Mouse (Mus musculus) gastrocnemius, postnatal 10 days (tissue): ENCODE measurements around the gene Ss18l1. TPM values are rescaled to one million over a fixed set of nuclear protein-coding genes. Genes with fewer than 3 reads are reported as not detected.

Source experiments
- DNase-seq: peaks from one replicate; pipeline ENCODE4 v3.0.0; 2021; ENCODE audit warnings: mixed read lengths
- total RNA-seq, 2 experiments: library from RNA; stranded (reverse); gene quantifications; 2 replicates each; pipeline ENCODE4 v1.2.3; 2021

The Ss18l1 gene
- total RNA-seq, 2 experiments from 2014 or later: 2.8 to 3.6 TPM

- peak; percentile 99 for DNase-seq
Measured at GRCm38 (mm10) chr2:180118661-180119438, 76.5 kb downstream of the Ss18l1 start, which contains the start of gene Osbpl2. Gene Osbpl2, plus strand, starts transcription at chr2:180119306.

Other genes starting within 250 kb of the Ss18l1 start
- 10 to 100 TPM in 1 of 2 experiments, 1 to 10 TPM in 1; 9.9 to 13.3 TPM for gene Taf4, start 65.9 kb upstream of the Ss18l1 start, total RNA-seq
- gene Lsm14b, start 17.5 kb upstream of the Ss18l1 start, total RNA-seq: 10 to 100 TPM; 44.1 to 46.2 TPM
- gene Psma7, start 76 bp upstream of the Ss18l1 start, total RNA-seq: 100 to 1,000 TPM; 169 to 170 TPM
- gene Mtg2, start 28.1 kb downstream of the Ss18l1 start, total RNA-seq: 10 to 100 TPM; 10.4 to 12.1 TPM
- under 1 TPM; 0.29 to 0.42 TPM for gene Hrh3, start 62.0 kb downstream of the Ss18l1 start, total RNA-seq
- 10 to 100 TPM; 18.1 to 21.5 TPM for gene Osbpl2, start 76.8 kb downstream of the Ss18l1 start, total RNA-seq
- 100 to 1,000 TPM in 1 of 2 experiments, 10 to 100 TPM in 1; 97.8 to 108 TPM for gene Adrm1, start 129.0 kb downstream of the Ss18l1 start, total RNA-seq
- 10 to 100 TPM; 22.5 to 25.9 TPM for gene Lama5, start 183.3 kb downstream of the Ss18l1 start, total RNA-seq
- gene Rps21, start 214.9 kb downstream of the Ss18l1 start, total RNA-seq: 100 to 1,000 TPM; 545 to 616 TPM
- 10 to 100 TPM in 1 of 2 experiments, 1 to 10 TPM in 1; 9.3 to 10.3 TPM for gene Cables2, start 231.0 kb downstream of the Ss18l1 start, total RNA-seq
- gene Rbbp8nl, start 247.4 kb downstream of the Ss18l1 start, total RNA-seq: not detected